Mouse (Mus musculus) C2C12 (cell line): Measurements from ENCODE around the gene Megf11. TPM values are rescaled to one million over a fixed set of nuclear protein-coding genes. Genes with fewer than 3 reads are reported as not detected.

Source experiments
- H3K27me3 ChIP-seq: one replicate; pipeline ENCODE4 v1.6.1; 2011; ENCODE audit not compliant: control insufficient read depth, insufficient read depth, insufficient read length
- H3K36me3 ChIP-seq: one replicate; pipeline ENCODE4 v1.6.1; 2011; ENCODE audit not compliant: control insufficient read depth, insufficient read depth
- H3K4me3 ChIP-seq: one replicate; pipeline ENCODE4 v1.5.1; 2011; ENCODE audit warnings: mild to moderate bottlenecking, control low read depth; ENCODE audit not compliant: poor library complexity, insufficient read depth, severe bottlenecking
- H3K79me2 ChIP-seq: one replicate; pipeline ENCODE4 v1.6.1; 2011; ENCODE audit not compliant: control insufficient read depth, insufficient read depth
- H3K79me3 ChIP-seq: one replicate; pipeline ENCODE4 v1.6.1; 2011; ENCODE audit warnings: low read depth, control low read depth
- H3ac ChIP-seq: one replicate; pipeline ENCODE3; 2011; ENCODE audit warnings: low read depth; ENCODE audit not compliant: control insufficient read depth, insufficient read length
- CEBPB ChIP-seq: IDR thresholded peaks from one replicate; pipeline ENCODE4 v1.6.1; 2011; ENCODE audit warnings: low read depth, mild to moderate bottlenecking, control low read depth, moderate library complexity
- CTCF ChIP-seq: IDR thresholded peaks from one replicate; pipeline ENCODE4 v1.5.1; 2011; ENCODE audit not compliant: control insufficient read depth, insufficient read depth, insufficient read length
- FOSL1 ChIP-seq: IDR thresholded peaks from one replicate; pipeline ENCODE4 v1.8.0; 2011; ENCODE audit warnings: mild to moderate bottlenecking, low read length; ENCODE audit not compliant: poor library complexity, insufficient read depth, severe bottlenecking
- MAX ChIP-seq: IDR thresholded peaks from one replicate; pipeline ENCODE4 v1.6.1; 2011; ENCODE audit warnings: mild to moderate bottlenecking, control low read depth
- MYOD1 ChIP-seq: IDR thresholded peaks from one replicate; pipeline ENCODE4 v1.6.1; 2011; ENCODE audit warnings: low read depth; ENCODE audit not compliant: control insufficient read depth, insufficient read length
- MYOG ChIP-seq: IDR thresholded peaks from one replicate; pipeline ENCODE4 v1.6.1; 2011; ENCODE audit not compliant: control insufficient read depth, insufficient read length; ENCODE audit errors: extremely low read depth
- USF1 ChIP-seq: IDR thresholded peaks from one replicate; pipeline ENCODE4 v1.6.1; 2011; ENCODE audit warnings: low read depth, mild to moderate bottlenecking, control low read depth, moderate library complexity
- polyA plus RNA-seq: library from polyadenylated mRNA; unstranded; fragments of >200 nt; fragmentation: generic; extraction: Trizol; gene quantifications from one replicate; pipeline ENCODE4 v1.2.1, GENCODE M21; 2012; ENCODE audit warnings: missing spikeins

The Megf11 gene
- polyA plus RNA-seq, 1 experiment, result 0.07 TPM

DNA sequence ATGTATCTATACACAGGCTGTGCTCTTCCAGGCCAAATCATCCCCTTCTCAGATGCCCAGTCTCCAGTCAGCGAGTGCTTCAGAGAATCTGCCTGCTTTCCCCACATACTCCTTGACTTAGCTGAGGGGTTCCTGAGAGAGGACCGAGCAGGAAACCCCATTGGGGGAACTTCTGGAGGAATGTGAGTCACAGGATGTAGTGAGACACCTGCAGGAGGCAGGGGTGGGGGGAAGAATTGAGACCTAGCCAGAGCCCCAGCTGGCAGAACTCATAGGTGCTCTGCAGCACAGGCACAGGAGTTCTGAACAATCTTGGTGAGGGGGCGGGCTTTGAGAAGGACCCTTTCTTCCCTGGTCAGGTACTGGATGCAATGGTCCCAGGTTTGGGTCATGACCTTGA is 35.0 kb downstream of the Megf11 start:
- no peak for TF ChIP-seq FOSL1
- TF ChIP-seq MYOD1, result no peak
- TF ChIP-seq USF1, result no peak
- no peak for TF ChIP-seq MAX
- TF ChIP-seq CEBPB, result no peak
- TF ChIP-seq CTCF, result no peak
- no peak for TF ChIP-seq MYOG

DNA sequence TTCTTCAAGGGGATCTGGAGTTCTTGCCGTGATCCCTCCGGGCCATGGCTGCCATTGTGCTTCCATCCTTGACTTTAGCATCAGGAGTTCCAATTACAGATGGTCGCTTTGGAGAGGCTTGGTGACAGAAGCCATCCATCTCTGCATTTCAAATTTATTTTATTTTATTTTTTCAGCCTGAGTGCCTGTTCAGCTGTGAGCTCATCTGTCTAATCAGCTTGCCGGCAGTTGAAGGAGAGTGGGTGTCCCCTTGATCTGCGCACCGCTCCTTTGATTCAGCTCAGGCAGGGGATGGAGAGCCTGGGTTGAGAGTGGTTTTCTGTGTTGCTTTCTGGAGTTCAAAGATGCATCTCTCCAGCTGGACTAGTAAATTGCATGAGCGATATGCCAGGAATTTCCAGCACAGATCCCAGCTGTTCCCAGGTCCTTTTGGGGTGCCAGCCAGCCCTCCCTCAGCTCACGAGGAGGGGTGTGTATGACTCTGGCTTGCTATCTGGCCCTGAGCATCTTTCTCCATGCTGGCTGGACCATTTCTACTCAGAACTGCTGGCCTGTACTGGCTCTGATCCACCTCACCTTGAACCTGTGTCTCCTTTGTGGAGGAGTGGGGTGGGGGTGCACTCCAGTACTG is 36.7 kb downstream of the Megf11 start:
- Histone ChIP-seq H3ac (no peak overlapping the region), H3K79me3 (no peaks in the 10 kb centered on the region), H3K27me3 (peaks cover 21% of the 10 kb centered on the region), H3K79me2 (no peaks in the 10 kb centered on the region), H3K4me3 (no peak overlapping the region), H3K36me3 (no peaks in the 10 kb centered on the region)
- no peak for TF ChIP-seq CTCF
- TF ChIP-seq MAX, result no peak
- TF ChIP-seq MYOD1, result no peak
- TF ChIP-seq CEBPB, result no peak
- no peak for TF ChIP-seq MYOG
- no peak for TF ChIP-seq FOSL1
- no peak for TF ChIP-seq USF1

More for the DNA sequence above, 35.0 kb downstream of the Megf11 start:
- Histone ChIP-seq H3ac (no peak overlapping the region), H3K36me3 (no peaks in the 10 kb centered on the region), H3K27me3 (peaks cover 21% of the 10 kb centered on the region), H3K79me3 (no peaks in the 10 kb centered on the region), H3K4me3 (no peak overlapping the region), H3K79me2 (no peaks in the 10 kb centered on the region)

DNA sequence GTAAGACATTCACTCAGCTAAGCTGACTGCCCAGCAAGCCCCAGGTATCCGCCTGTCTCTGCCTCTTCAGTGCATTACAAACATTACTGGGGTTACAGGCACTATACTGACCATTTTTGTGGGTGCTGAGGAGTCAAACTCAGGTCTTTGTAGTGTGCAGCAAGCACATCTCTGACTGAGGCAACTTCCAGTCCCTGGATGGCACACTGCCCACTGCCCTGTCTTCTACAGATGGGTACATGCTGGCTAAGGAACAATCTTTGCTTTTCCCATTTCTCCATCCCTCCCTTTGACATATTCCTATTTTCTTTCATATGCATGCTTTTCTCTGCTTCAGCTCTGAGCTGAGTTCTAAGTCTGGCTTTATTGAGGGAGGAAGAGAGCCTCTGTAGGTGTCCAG is 38.5 kb downstream of the Megf11 start:
- TF ChIP-seq MAX, result no peak
- H3K4me3 ChIP-seq, result no peak overlapping the region
- H3K36me3 ChIP-seq, result no peaks in the 10 kb centered on the region
- no peaks in the 10 kb centered on the region for H3K79me3 ChIP-seq
- no peak overlapping the region for H3ac ChIP-seq
- H3K27me3 ChIP-seq, result peaks cover 19% of the 10 kb centered on the region
- H3K79me2 ChIP-seq, result no peaks in the 10 kb centered on the region

DNA sequence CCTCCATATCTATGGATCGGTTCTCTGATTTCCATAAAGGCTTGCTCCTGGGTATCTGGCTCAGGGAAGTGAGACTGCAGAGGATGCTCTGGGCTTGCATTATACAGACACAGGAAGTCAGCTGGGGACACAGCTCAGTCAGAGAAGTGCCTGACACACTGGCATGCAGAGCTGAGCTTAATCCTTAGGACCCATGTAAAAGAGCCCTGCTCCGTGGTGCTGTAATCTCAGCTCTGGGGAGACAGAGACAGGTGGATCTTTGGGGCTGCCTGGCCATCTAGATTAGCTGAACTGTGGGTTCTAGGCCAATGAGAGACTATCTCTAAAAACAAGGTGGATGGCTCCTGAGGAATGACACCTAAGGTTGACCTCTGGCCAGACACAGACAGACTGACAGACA is 50.7 kb downstream of the Megf11 start:
- Histone ChIP-seq H3K79me2 (no peaks in the 10 kb centered on the region), H3ac (no peak overlapping the region), H3K79me3 (no peaks in the 10 kb centered on the region), H3K4me3 (no peak overlapping the region), H3K27me3 (peaks cover 13% of the 10 kb centered on the region), H3K36me3 (no peaks in the 10 kb centered on the region)
- TF ChIP-seq MAX (no peak), CTCF (no peak), MYOG (no peak), FOSL1 (no peak), MYOD1 (no peak), USF1 (no peak), CEBPB (no peak)

DNA sequence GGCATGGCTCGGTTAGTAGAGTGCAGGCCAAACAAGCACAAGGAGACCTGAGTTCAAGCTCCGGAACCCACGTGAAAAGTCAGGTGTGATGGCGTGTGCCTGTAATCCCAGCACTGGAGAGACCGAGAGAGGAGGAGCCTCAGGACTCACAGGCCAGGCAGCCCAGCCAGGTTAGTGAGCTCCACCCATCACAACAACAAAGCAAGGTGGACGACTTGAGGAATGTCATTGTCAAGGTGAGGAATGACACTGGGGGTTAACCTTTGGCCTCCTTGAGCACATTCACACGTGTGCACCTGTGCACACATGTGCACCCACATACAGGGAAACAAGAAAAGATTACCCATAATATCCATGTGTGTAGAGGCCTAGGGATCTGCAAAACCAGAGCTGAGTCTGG is 54.7 kb downstream of the Megf11 start:
- Histone ChIP-seq H3K27me3 (peaks cover 36% of the 10 kb centered on the region), H3ac (no peak overlapping the region), H3K36me3 (no peaks in the 10 kb centered on the region), H3K79me3 (no peaks in the 10 kb centered on the region), H3K79me2 (no peaks in the 10 kb centered on the region), H3K4me3 (no peak overlapping the region)
- TF ChIP-seq CEBPB, result no peak

DNA sequence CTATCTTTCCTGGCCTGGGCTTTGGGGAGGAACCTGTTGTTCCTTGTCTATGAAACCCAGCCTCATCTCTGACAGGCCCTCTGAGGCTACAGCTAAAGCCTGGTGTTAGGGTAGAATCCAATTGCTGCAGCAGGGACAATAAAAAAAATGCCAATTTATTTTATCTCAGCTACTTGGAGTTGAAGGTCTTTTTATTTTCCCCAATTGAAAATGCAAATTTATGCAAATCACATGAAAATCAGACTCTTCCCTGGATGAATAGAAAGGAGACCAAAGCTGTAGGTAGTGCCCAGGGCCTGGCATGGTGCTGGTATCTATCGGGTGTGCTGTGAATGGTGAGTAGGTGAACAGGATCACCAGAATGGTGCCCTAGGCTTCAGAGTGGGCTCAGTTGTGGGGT is 60.6 kb downstream of the Megf11 start:
- H3K36me3 ChIP-seq, result no peaks in the 10 kb centered on the region
- H3K27me3 ChIP-seq, result peaks cover 60% of the 10 kb centered on the region
- H3K79me3 ChIP-seq, result no peaks in the 10 kb centered on the region
- no peaks in the 10 kb centered on the region for H3K79me2 ChIP-seq
- TF ChIP-seq MYOD1, result no peak
- no peak for TF ChIP-seq MYOG
- TF ChIP-seq CEBPB, result no peak
- TF ChIP-seq MAX, result no peak
- TF ChIP-seq USF1, result no peak
- no peak for TF ChIP-seq CTCF
- no peak for TF ChIP-seq FOSL1
- no peak overlapping the region for H3ac ChIP-seq
- H3K4me3 ChIP-seq, result no peak overlapping the region
